Mouse (Mus musculus): Measurements from ENCODE around the gene Ogfr.

GRCm38 (mm10) chr2:180589123-180589831, at the start of gene Ogfr:
- TF ChIP-seq CTCF (IDR thresholded peaks at IDR 0.05; ENCODE audit: control insufficient read depth, insufficient read depth, insufficient replicate concordance, low read depth, low read length) (no peak), POLR2A (IDR thresholded peaks at IDR 0.05; ENCODE audit: control insufficient read depth, low read depth, low read length) (peak; percentile 65; the same call in 1 of the 2 replicates)
